Mouse (Mus musculus) heart, embryonic 13.5 days (tissue): ENCODE data around the gene Ppp1r21. TPM values are rescaled to one million over a fixed set of nuclear protein-coding genes. Genes with fewer than 3 reads are reported as not detected.

Source experiments
- ATAC-seq: fragments of 200-750 bp; cut with Nextera tagmentation; 2 replicates; pipeline ENCODE4 v1.8.0; 2017; ENCODE audit warnings: moderate TSS enrichment; ENCODE audit not compliant: insufficient number of reproducible peaks, low FRiP score, low TSS enrichment; ENCODE audit errors: extremely low read depth
- H3K27ac ChIP-seq: fragments of 300-500 bp; sonication (generic); replicated peaks from 2 replicates; pipeline ENCODE4 v1.5.1; 2015; ENCODE audit warnings: moderate library complexity, mild to moderate bottlenecking, inconsistent platforms
- H3K27me3 ChIP-seq: fragments of 300-500 bp; sonication (generic); replicated peaks from 2 replicates; pipeline ENCODE4 v1.6.1; 2015; ENCODE audit warnings: mild to moderate bottlenecking, inconsistent platforms
- H3K36me3 ChIP-seq: fragments of 300-500 bp; sonication (generic); 2 replicates; pipeline ENCODE4 v1.6.1; 2015; ENCODE audit warnings: mild to moderate bottlenecking, inconsistent platforms
- H3K4me1 ChIP-seq: fragments of 300-500 bp; sonication (generic); 2 replicates; pipeline ENCODE4 v1.6.1; 2015; ENCODE audit warnings: inconsistent platforms
- H3K4me2 ChIP-seq: fragments of 300-500 bp; sonication (generic); 2 replicates; pipeline ENCODE4 v1.6.1; 2015; ENCODE audit warnings: inconsistent platforms, mild to moderate bottlenecking, moderate library complexity
- H3K4me3 ChIP-seq: fragments of 300-500 bp; sonication (generic); 2 replicates; pipeline ENCODE4 v1.5.1; 2015; ENCODE audit warnings: moderate library complexity, mild to moderate bottlenecking, inconsistent platforms
- H3K9ac ChIP-seq: fragments of 300-500 bp; sonication (generic); 2 replicates; pipeline ENCODE4 v1.6.1; 2015; ENCODE audit warnings: inconsistent platforms, mild to moderate bottlenecking, moderate library complexity
- H3K9me3 ChIP-seq: fragments of 300-500 bp; sonication (generic); 2 replicates; pipeline ENCODE4 v1.6.1; 2016; ENCODE audit warnings: inconsistent platforms
- WGBS: fragments of 180-500 bp; shearing (Covaris S2); methylation state at CpG from one replicate; pipeline ENCODE4 v1.1.7; 2015; ENCODE audit warnings: mixed read lengths; 5-methylcytosine and 5-hydroxymethylcytosine counted together
- polyA plus RNA-seq: library from polyadenylated mRNA; unstranded; fragments of >200 nt; fragmentation: Nextera tagmentation; extraction: Ambion mirVana; gene quantifications from 2 replicates; pipeline ENCODE4 v1.2.1, GENCODE M21; 2015

Gene Ppp1r21
- polyA plus RNA-seq, 1 experiment from 2014 or later, result 13.5 TPM

DNA sequence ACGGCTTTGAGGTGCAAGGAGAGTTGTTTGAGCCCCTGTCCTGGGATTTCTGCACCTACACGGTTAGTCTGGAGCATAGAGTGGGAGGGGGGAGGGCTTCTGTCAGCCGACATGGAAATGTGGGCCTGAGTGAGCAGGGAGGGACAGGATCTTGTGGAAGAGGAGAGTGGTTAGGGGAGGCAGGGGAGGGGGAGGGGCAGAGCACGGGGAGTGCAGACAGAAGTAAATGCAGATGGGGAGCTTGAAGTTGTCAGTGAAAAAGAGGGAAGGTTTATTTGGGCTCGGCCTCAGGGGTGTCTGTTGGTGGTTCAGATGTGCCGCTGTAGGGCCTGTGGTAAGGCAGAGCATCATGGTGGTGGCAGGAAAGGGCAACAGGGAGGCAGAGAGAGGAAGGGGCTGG lies 22.6 kb downstream of the Ppp1r21 start:
- no peak overlapping the region for H3K9ac ChIP-seq
- H3K4me2 ChIP-seq, result no peak overlapping the region
- WGBS, result 29% methylated on average over 6 of the region's 6 CpGs
- H3K27me3 ChIP-seq, result no peaks in the 10 kb centered on the region
- H3K36me3 ChIP-seq, result peaks cover 63% of the 10 kb centered on the region
- no peak for ATAC-seq
- H3K4me1 ChIP-seq, result peaks cover 31% of the 10 kb centered on the region
- H3K9me3 ChIP-seq, result no peaks in the 10 kb centered on the region
- H3K27ac ChIP-seq, result no peak overlapping the region
- no peak overlapping the region for H3K4me3 ChIP-seq

DNA sequence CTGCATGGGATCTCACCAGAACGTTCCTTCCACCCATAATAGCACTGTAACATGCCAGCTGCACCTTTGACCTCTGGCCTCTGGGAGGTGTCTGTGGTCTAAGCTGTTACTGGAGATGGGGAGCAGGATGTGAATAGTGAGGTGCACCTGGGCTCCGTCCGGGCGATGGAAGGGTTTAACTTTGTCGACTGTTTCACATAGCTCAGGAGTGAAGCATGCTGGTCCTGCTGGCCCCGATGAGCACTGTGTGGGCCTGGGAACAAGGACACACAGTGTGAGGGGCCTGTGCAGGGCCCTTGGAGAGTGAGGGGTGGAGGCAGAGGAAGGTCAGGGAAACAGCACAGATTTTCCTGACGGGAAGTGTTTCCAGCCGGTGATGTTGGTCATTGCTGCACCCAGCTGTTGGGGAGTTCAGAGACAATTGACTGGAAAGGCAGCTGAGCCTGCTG lies 23.1 kb downstream of the Ppp1r21 start:
- no peak overlapping the region for H3K27ac ChIP-seq
- no peaks in the 10 kb centered on the region for H3K27me3 ChIP-seq
- no peak overlapping the region for H3K4me2 ChIP-seq
- 39% methylated on average over 8 of the region's 8 CpGs for WGBS
- H3K9me3 ChIP-seq, result no peaks in the 10 kb centered on the region
- no peak overlapping the region for H3K4me3 ChIP-seq
- peaks cover 31% of the 10 kb centered on the region for H3K4me1 ChIP-seq
- peaks cover 60% of the 10 kb centered on the region for H3K36me3 ChIP-seq
- H3K9ac ChIP-seq, result no peak overlapping the region
- ATAC-seq, result no peak

DNA sequence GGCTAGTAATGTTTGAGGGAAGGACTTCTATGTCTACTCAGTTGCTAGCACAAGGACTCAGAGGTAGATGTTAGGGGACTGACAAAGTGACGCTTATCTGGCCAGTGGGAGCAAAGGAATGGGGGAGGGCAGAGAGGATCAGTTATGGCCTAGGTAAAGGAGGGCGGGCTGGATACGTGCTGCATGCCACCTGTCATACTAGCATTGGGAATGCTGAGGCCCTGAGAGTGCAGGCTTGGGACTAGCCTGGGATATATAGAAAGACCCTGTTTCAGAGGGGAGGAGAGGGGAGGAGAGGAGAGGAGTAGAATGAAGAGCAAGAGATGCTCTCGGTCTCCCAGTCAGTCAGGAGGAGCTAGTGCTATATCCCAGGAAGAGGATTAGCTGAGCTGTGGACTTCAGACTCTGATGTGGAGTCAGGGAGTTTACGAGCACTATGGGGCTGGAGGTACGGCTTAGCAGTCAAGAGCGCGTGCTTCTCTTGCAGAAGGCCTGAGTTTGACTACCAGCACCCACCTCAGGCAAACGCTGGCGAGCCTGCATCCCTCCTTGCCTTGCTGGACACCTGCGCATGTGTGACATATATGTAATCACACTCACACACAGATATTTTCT lies 23.7 kb downstream of the Ppp1r21 start:
- Histone ChIP-seq H3K27me3 (no peaks in the 10 kb centered on the region), H3K4me3 (no peak overlapping the region), H3K27ac (no peak overlapping the region), H3K36me3 (peaks cover 56% of the 10 kb centered on the region), H3K9me3 (no peaks in the 10 kb centered on the region), H3K9ac (no peak overlapping the region), H3K4me1 (peaks cover 35% of the 10 kb centered on the region), H3K4me2 (no peak overlapping the region)
- WGBS, result 75% methylated on average over 11 of the region's 11 CpGs
- ATAC-seq, result no peak

DNA sequence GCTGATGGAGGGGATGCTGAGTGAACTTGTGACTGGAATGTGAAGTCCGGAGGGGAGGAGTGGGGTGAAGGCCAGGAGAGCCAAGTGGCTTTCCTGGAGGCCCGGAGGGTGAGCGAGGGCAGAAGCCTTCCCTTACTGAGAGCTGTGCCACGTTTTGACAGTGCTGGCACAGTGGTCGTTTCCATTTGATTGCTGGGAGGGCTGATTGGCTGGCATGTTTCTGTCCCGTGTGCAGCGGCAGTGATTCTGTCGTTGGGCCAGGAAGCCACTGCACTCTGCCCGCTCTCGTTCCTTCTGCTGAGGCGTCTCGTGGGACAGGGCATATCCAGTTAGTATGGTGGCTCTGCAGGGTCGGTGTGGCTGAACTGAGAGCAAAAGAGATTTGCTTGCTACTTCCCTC lies 26.3 kb downstream of the Ppp1r21 start:
- no peak overlapping the region for H3K4me3 ChIP-seq
- no peak for ATAC-seq
- H3K36me3 ChIP-seq, result peaks cover 45% of the 10 kb centered on the region
- H3K27ac ChIP-seq, result no peak overlapping the region
- 80% methylated on average over 13 of the region's 13 CpGs for WGBS
- H3K4me1 ChIP-seq, result peaks cover 21% of the 10 kb centered on the region
- H3K27me3 ChIP-seq, result no peaks in the 10 kb centered on the region
- no peaks in the 10 kb centered on the region for H3K9me3 ChIP-seq
- no peak overlapping the region for H3K4me2 ChIP-seq
- H3K9ac ChIP-seq, result no peak overlapping the region

DNA sequence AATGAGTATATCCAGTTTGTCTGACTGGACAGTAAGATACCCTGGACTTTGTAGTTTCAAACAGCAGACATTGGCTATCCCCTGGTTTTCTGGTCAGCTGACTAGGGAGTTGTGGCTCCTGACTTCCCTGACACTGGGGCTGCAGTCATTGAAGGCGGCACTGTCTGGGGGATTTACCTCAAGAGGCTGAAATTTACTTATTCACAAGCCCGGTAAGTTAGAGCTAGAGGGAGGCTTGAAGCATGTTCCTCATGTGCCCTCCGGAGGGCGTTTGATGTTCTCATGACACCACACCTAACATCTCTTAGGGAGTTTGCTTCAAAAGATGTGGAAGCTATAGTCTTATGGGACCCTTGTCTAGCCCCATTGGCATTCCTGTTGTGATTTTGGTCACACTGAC lies 26.8 kb downstream of the Ppp1r21 start:
- ATAC-seq, result no peak
- WGBS, result 88% methylated on average over 4 of the region's 4 CpGs
- no peak overlapping the region for H3K27ac ChIP-seq
- H3K9ac ChIP-seq, result no peak overlapping the region
- H3K9me3 ChIP-seq, result no peaks in the 10 kb centered on the region
- peaks cover 49% of the 10 kb centered on the region for H3K36me3 ChIP-seq
- H3K4me3 ChIP-seq, result no peak overlapping the region
- H3K4me2 ChIP-seq, result no peak overlapping the region
- H3K4me1 ChIP-seq, result peaks cover 20% of the 10 kb centered on the region
- no peaks in the 10 kb centered on the region for H3K27me3 ChIP-seq

DNA sequence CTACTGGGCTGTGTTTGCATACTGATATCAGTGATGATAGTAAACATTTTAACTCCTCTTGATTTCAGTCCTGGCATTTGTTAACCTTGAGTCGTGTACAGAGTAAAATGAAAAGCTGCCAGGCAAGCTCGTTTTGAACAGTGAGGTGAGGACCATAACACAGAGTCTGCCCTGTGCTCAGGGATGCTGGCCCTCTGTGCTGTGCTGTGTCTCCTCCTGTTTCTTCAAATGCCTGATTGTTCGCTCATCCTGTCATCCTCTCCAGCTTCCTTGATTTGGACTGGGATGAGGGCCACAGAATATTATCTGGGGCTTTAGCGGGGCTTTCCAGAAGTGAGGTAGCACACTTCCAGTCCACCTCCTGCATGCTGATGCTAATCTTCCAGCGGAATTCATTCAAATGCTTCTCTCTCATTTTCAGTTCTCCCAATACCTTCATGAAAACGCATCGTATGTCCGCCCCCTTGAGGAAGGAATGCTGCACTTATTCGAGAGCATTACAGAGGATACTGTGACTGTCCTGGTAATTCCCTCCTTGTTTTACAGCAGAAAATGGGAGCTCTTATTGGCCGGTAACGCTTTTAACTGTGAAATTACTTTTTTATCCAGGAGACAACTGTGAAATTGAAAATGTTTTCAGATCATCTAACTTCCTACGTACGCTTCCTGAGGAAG lies 28.4 kb downstream of the Ppp1r21 start:
- H3K9me3 ChIP-seq, result no peaks in the 10 kb centered on the region
- H3K27ac ChIP-seq, result no peak overlapping the region
- WGBS, result 28% methylated on average over 13 of the region's 13 CpGs
- no peak for ATAC-seq
- H3K9ac ChIP-seq, result no peak overlapping the region
- H3K36me3 ChIP-seq, result peaks cover 62% of the 10 kb centered on the region
- H3K4me3 ChIP-seq, result no peak overlapping the region
- no peaks in the 10 kb centered on the region for H3K27me3 ChIP-seq
- peaks cover 10% of the 10 kb centered on the region for H3K4me1 ChIP-seq
- peak overlapping the region; percentile 32; the same call in 1 of the 2 replicates for H3K4me2 ChIP-seq

DNA sequence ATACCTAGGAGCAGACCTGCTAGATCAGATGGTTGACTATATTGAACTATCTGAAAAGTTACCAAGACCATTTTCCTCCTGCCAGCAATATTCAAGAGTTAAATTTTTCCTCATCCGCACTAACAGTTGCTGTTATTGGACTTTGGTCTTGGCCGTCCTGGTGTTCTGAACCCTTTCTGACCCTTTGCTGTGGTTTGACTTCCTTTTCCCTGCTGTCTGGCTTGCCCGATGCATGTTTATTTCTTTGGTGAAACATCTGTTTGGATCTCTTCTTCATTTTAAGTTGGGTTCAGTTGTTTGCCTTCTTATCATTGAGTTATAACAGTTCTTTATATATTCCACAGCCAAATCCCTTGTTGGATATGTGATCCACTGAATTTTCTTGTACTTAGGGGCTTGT lies 33.7 kb downstream of the Ppp1r21 start:
- no peak for ATAC-seq
- WGBS, result 76% methylated on average over 3 of the region's 3 CpGs
- no peaks in the 10 kb centered on the region for H3K27me3 ChIP-seq
- H3K9ac ChIP-seq, result no peak overlapping the region
- H3K9me3 ChIP-seq, result no peaks in the 10 kb centered on the region
- H3K4me3 ChIP-seq, result no peak overlapping the region
- H3K36me3 ChIP-seq, result peaks cover 60% of the 10 kb centered on the region
- H3K4me2 ChIP-seq, result no peak overlapping the region
- H3K4me1 ChIP-seq, result peaks cover 5% of the 10 kb centered on the region
- H3K27ac ChIP-seq, result no peak overlapping the region

DNA sequence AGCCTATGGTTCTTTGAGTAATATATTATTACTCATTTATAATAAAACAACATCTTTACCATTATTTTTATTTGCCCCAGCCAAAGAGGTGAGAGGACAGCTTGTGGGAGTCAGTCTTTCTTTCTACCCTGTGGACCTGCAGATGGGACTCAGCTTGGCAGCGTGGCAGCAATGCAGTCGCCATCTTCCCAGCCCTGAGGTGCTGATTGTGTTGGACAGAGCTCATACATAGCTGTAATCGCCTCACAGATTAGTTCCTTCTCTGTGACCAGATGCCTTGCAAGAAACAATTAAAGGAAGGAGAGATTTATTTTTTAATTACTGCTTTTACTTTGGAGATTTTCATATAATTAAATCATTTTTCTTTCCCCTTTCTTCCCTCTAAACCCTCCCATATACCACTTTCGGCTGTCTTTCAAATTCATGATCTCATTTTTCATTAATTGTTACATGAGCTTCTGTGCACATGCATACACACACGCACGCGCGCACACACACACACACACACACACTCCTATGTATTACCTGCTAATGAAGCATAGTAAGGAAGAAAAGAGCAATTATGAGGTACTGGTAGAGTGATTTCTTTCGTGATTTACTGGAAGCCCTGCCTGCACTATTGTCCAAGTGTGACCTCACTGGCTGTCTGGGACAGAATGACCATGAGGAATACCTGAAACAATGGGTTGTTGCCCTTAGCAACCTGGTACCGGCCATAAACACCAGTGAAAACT lies 40.1 kb downstream of the Ppp1r21 start:
- Histone ChIP-seq H3K9ac (no peak overlapping the region), H3K27me3 (no peaks in the 10 kb centered on the region), H3K4me2 (no peak overlapping the region), H3K4me1 (no peaks in the 10 kb centered on the region), H3K4me3 (no peak overlapping the region), H3K27ac (no peak overlapping the region), H3K9me3 (no peaks in the 10 kb centered on the region; the same call in 1 of the 2 replicates), H3K36me3 (peaks cover 83% of the 10 kb centered on the region)
- no peak for ATAC-seq
- WGBS, result 80% methylated on average over 10 of the region's 10 CpGs

DNA sequence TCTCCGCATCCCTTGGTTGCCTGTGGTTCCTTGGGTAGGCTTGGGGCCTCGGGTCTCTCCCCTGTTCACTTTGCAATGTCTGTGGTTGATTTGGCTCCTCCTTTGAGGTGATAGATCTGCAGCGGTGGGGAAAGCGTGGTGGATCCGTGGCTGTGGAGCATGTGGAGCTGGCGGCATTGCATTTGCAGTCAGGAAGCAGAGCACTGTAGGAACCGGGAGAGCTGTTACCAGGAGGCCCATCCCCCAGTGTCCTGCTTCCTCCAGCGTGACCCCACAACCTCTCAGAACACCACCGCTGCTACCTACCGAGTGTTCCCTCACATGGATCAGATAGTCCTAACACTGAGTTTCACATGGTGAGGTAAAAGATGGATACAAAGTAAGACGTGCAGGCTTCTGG lies 40.9 kb downstream of the Ppp1r21 start:
- WGBS, result 78% methylated on average over 11 of the region's 11 CpGs
- Histone ChIP-seq H3K4me2 (no peak overlapping the region), H3K27me3 (no peaks in the 10 kb centered on the region), H3K9ac (no peak overlapping the region), H3K4me3 (no peak overlapping the region), H3K4me1 (no peaks in the 10 kb centered on the region), H3K9me3 (no peaks in the 10 kb centered on the region; the same call in 1 of the 2 replicates), H3K36me3 (peaks cover 83% of the 10 kb centered on the region), H3K27ac (no peak overlapping the region)
- ATAC-seq, result no peak

DNA sequence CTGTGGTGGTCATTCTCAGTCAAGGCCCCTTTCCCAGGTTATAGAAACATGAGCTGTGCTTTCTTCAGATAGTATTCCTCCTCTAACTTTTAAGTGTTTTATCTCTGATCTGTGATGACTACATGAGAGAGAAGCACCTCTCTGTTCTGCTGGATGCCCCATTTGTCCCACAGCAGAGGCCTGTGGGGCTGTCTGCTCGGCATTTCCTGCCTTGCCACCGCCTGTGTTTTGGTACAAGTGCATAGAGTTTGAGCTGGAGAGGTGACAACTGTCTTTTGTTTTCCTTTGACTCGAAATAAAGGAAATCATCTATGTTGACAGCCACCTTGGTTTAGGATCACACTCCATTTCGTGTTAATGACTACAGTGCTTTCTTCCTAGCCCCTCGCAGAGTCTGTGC lies 44.9 kb downstream of the Ppp1r21 start:
- no peak overlapping the region for H3K9ac ChIP-seq
- ATAC-seq, result no peak

DNA sequence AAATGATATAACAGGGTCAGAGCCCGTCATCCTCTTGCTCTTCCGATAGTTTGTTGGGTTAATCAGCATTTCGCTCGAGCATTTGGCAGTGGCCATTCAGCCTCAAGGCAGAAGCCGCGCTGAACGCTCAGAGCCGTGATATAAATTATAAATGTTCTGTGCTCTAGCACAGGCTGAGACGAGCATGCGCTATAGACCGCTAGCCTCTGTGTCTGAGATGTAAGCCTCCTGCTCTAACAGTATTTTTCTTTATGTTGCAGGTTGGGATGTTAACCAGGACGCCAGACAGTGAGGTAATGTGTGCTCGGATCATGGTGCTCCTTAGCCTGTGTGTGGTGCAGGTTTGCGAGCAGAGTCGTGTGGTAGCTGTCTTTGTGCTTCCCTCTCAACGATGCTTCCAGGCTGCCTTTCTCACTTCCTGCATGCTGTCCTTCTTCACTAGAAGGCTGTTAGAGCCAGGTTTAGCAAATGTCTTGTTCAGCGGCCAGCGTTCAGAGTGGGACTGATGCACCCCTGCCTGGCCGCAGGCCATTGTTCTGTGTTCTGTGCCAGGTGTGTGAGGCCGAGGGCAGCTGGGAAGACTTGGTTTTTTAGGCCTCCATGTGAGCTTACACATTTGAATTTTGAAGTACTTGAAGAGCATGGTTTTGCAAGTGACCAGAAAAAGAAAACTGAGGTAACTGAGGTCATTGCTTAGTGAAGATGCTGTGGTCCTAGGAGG lies 48.8 kb downstream of the Ppp1r21 start:
- Histone ChIP-seq H3K27me3 (no peaks in the 10 kb centered on the region), H3K36me3 (peaks cover 79% of the 10 kb centered on the region), H3K4me1 (no peaks in the 10 kb centered on the region), H3K4me2 (no peak overlapping the region), H3K4me3 (no peak overlapping the region), H3K27ac (no peak overlapping the region), H3K9ac (no peak overlapping the region), H3K9me3 (no peaks in the 10 kb centered on the region)
- no peak for ATAC-seq
- WGBS, result 91% methylated on average over 20 of the region's 20 CpGs

More for the DNA sequence above, 44.9 kb downstream of the Ppp1r21 start:
- Histone ChIP-seq H3K9me3 (no peaks in the 10 kb centered on the region; the same call in 1 of the 2 replicates), H3K4me3 (no peak overlapping the region), H3K36me3 (peaks cover 79% of the 10 kb centered on the region), H3K4me1 (no peaks in the 10 kb centered on the region), H3K27ac (no peak overlapping the region), H3K27me3 (no peaks in the 10 kb centered on the region), H3K4me2 (no peak overlapping the region)
- WGBS, result 55% methylated on average over 5 of the region's 5 CpGs
